Mouse (Mus musculus): ENCODE data around the gene Fam163a.
A peak's percentile ranks its signal among the peaks of the same experiment; 100 is the strongest.

GRCm38 (mm10) chr1:156091811-156092210 lies 113.0 kb downstream of the Fam163a start:
- no peak for TF ChIP-seq CTCF (IDR thresholded peaks at IDR 0.05; ENCODE audit: low read depth, low read length)
- TF ChIP-seq TAL1 (conservative IDR thresholded peaks at IDR 0.05; ENCODE audit: low read depth, low read length): peak; percentile 85
- TF ChIP-seq GATA1 (IDR thresholded peaks at IDR 0.05; ENCODE audit: borderline replicate concordance, low read length): no peak
